Mouse (Mus musculus): ENCODE measurements around the gene Prdm1. TPM values are rescaled to one million over a fixed set of nuclear protein-coding genes. Genes with fewer than 3 reads are reported as not detected.

Gene Prdm1
- polyA plus RNA-seq, 1 experiment from 2014 or later, result 0.96 TPM

DNA sequence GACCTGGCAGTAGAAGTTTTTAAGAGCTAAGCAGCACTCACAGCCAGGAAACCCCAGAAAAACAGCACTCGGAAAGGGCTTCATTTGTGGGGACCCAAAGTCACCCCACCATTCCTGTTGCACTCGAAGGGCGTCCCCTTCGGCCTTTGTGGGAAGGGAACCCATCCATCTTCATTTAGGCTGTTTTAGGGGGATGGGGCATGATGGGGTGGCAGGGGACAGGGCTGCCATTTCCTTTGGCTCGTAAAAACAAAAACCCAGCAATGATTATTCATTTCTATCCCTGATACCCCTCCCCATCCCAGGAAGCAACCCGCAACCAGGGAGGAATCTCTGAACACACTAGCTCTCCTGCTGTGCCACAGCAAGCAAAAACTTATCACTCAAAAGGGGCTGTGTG, 49.0 kb downstream of the Prdm1 start:
- Histone ChIP-seq H3K4me2 (ENCODE audit: low read length) (no peak overlapping the region), H3K4me3 (replicated peaks; ENCODE audit: low read length) (no peak overlapping the region), H3K27ac (ENCODE audit: low read length) (no peak overlapping the region), H3K27me3 (replicated peaks; ENCODE audit: control insufficient read depth, insufficient read depth, low read length) (0 out of 2 replicates have a peak, but pooled peaks cover 2% of the 10 kb centered on the region), H3K9me3 (ENCODE audit: control insufficient read depth, low read length) (no peaks in the 10 kb centered on the region), H3K9ac (replicated peaks; ENCODE audit: low read depth, low read length) (no peak overlapping the region), H3K36me3 (ENCODE audit: control insufficient read depth, insufficient read depth) (no peaks in the 10 kb centered on the region), H3K4me1 (replicated peaks; ENCODE audit: control insufficient read depth, insufficient read depth, low read length) (peaks cover 2% of the 10 kb centered on the region)
- ATAC-seq, result no peak
- WGBS, result 65% methylated on average over 6 of the region's 6 CpGs

DNA sequence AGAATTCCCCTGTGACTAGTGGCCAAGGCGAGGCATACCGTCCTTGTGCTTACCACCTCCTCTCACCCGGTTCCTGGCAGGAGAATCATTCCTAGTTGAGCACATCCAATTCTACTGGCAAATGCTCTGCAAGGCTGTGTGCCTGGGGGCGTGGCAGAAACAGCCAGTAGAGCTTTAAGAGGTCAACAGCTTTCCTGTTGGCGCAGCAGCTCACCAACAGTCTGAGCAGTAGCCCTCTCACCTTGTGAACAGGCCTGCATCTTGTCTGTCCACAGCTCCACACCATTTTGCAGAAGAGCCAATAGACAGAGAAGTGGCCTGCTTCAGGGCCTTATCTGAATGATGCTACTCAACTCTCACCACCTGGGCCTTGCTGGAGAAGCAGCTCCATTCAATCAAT, 50.2 kb downstream of the Prdm1 start:
- whole genome bisulfite sequencing, result 78% methylated on average over 5 of the region's 5 CpGs
- Histone ChIP-seq H3K27me3 (replicated peaks; ENCODE audit: control insufficient read depth, insufficient read depth, low read length) (0 out of 2 replicates have a peak, but pooled peaks cover 2% of the 10 kb centered on the region), H3K36me3 (ENCODE audit: control insufficient read depth, insufficient read depth) (no peaks in the 10 kb centered on the region), H3K4me3 (replicated peaks; ENCODE audit: low read length) (no peak overlapping the region), H3K4me1 (replicated peaks; ENCODE audit: control insufficient read depth, insufficient read depth, low read length) (peaks cover 3% of the 10 kb centered on the region), H3K9me3 (ENCODE audit: control insufficient read depth, low read length) (no peaks in the 10 kb centered on the region), H3K4me2 (ENCODE audit: low read length) (no peak overlapping the region), H3K9ac (replicated peaks; ENCODE audit: low read depth, low read length) (no peak overlapping the region), H3K27ac (ENCODE audit: low read length) (no peak overlapping the region)
- ATAC-seq, result no peak

DNA sequence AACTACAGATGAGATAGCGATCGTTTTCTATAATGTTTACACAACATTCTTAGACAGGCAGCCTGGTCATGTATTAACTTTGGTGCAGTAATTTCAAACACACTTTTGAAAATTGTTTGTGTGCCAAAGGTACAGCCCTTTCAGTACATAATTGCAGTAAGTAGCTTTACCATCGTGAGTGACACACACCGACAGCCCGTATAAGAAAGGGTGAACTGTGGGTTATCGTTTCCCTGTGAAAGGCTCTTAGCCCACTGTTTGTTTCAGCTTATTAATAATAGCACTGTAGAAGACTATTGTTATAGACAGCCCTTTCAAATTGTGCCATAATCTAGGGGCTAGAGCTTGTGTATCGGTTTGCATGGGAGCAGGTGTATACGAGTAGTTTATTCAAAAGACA, 51.1 kb downstream of the Prdm1 start:
- Histone ChIP-seq H3K9me3 (ENCODE audit: control insufficient read depth, low read length) (no peaks in the 10 kb centered on the region), H3K4me1 (replicated peaks; ENCODE audit: control insufficient read depth, insufficient read depth, low read length) (peaks cover 3% of the 10 kb centered on the region), H3K27me3 (replicated peaks; ENCODE audit: control insufficient read depth, insufficient read depth, low read length) (0 out of 2 replicates have a peak, but pooled peaks cover 2% of the 10 kb centered on the region), H3K27ac (ENCODE audit: low read length) (no peak overlapping the region), H3K9ac (replicated peaks; ENCODE audit: low read depth, low read length) (no peak overlapping the region), H3K4me3 (replicated peaks; ENCODE audit: low read length) (no peak overlapping the region), H3K4me2 (ENCODE audit: low read length) (no peak overlapping the region), H3K36me3 (ENCODE audit: control insufficient read depth, insufficient read depth) (no peaks in the 10 kb centered on the region)
- ATAC-seq, result no peak
- WGBS, result 52% methylated on average over 8 of the region's 8 CpGs

DNA sequence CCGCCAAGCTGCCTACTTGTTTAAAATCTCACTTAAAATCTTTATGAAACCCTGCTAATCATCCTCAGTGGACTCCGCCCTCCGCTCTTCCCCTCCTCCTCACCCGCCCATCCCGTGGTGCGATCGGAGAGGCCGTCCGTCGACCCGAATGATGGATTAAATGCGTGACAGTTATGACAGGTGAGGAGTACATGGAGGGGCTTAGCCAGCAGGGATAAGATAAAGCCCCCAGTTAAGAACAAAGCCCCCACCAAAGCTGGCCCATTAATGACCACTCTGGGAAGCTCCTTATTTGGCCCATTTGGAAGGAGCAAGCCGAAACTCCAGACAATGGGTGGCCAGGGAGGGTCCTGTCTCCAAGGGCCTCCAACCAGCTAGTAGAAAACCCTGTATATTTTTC, 51.8 kb downstream of the Prdm1 start:
- Histone ChIP-seq H3K27me3 (replicated peaks; ENCODE audit: control insufficient read depth, insufficient read depth, low read length) (0 out of 2 replicates have a peak, but pooled peaks cover 2% of the 10 kb centered on the region), H3K9ac (replicated peaks; ENCODE audit: low read depth, low read length) (no peak overlapping the region), H3K9me3 (ENCODE audit: control insufficient read depth, low read length) (no peaks in the 10 kb centered on the region), H3K27ac (ENCODE audit: low read length) (no peak overlapping the region), H3K4me1 (replicated peaks; ENCODE audit: control insufficient read depth, insufficient read depth, low read length) (peaks cover 3% of the 10 kb centered on the region), H3K36me3 (ENCODE audit: control insufficient read depth, insufficient read depth) (no peaks in the 10 kb centered on the region), H3K4me2 (ENCODE audit: low read length) (no peak overlapping the region), H3K4me3 (replicated peaks; ENCODE audit: low read length) (no peak overlapping the region)
- ATAC-seq, result no peak
- 76% methylated on average over 13 of the region's 13 CpGs for WGBS

DNA sequence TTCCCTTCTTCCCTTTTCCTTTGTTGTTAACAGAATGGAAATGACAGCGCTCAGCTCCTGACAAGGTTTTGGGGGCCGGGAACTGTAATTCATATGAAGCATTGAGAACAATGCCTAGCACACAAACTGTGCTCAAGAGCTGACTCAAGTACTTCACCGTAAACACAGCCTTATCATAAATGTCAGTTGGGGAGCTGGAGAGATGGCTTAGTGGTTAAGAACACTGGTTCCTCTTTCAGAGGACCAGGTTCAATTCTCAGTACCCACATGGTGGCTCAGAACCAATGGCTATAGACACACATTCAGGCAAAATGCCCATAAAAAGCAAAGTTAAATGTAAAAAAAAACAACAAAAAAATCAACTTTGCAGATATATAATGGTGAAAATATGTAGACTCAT, 52.9 kb downstream of the Prdm1 start:
- H3K4me1 ChIP-seq (replicated peaks; ENCODE audit: control insufficient read depth, insufficient read depth, low read length), result peaks cover 3% of the 10 kb centered on the region

DNA sequence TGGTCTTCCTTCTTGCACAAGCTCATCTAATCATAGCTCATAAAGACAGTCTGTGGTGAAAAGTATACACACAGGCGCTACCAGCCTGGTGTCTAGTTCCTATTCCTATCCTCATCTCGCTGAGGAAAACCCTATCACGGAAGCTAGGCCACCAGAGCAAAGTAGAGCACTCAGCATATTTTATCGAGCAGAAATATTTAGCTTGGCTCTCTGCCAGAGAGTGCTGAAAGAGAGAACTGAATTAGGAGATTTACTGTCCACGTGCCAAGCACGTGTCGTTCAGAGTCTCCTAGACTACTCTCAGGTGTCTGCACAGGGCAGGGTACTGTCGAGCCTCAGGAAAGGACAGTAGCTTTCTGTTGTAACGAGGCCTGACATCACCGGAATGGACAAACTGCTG, 54.0 kb downstream of the Prdm1 start:
- Histone ChIP-seq H3K9me3 (ENCODE audit: control insufficient read depth, low read length) (no peaks in the 10 kb centered on the region), H3K4me2 (ENCODE audit: low read length) (no peak overlapping the region), H3K9ac (replicated peaks; ENCODE audit: low read depth, low read length) (no peak overlapping the region), H3K36me3 (ENCODE audit: control insufficient read depth, insufficient read depth) (no peaks in the 10 kb centered on the region), H3K4me3 (replicated peaks; ENCODE audit: low read length) (no peak overlapping the region), H3K27me3 (replicated peaks; ENCODE audit: control insufficient read depth, insufficient read depth, low read length) (0 out of 2 replicates have a peak, but pooled peaks cover 2% of the 10 kb centered on the region), H3K4me1 (replicated peaks; ENCODE audit: control insufficient read depth, insufficient read depth, low read length) (peaks cover 3% of the 10 kb centered on the region), H3K27ac (ENCODE audit: low read length) (no peak overlapping the region)
- 30% methylated on average over 10 of the region's 10 CpGs for WGBS
- ATAC-seq, result peak; percentile 54

More for the DNA sequence above, 52.9 kb downstream of the Prdm1 start:
- Histone ChIP-seq H3K9me3 (ENCODE audit: control insufficient read depth, low read length) (no peaks in the 10 kb centered on the region), H3K27me3 (replicated peaks; ENCODE audit: control insufficient read depth, insufficient read depth, low read length) (0 out of 2 replicates have a peak, but pooled peaks cover 2% of the 10 kb centered on the region), H3K4me3 (replicated peaks; ENCODE audit: low read length) (no peak overlapping the region), H3K9ac (replicated peaks; ENCODE audit: low read depth, low read length) (no peak overlapping the region), H3K27ac (ENCODE audit: low read length) (no peak overlapping the region), H3K36me3 (ENCODE audit: control insufficient read depth, insufficient read depth) (no peaks in the 10 kb centered on the region), H3K4me2 (ENCODE audit: low read length) (no peak overlapping the region)
- no peak for ATAC-seq
- 78% methylated on average over 3 of the region's 3 CpGs for WGBS

DNA sequence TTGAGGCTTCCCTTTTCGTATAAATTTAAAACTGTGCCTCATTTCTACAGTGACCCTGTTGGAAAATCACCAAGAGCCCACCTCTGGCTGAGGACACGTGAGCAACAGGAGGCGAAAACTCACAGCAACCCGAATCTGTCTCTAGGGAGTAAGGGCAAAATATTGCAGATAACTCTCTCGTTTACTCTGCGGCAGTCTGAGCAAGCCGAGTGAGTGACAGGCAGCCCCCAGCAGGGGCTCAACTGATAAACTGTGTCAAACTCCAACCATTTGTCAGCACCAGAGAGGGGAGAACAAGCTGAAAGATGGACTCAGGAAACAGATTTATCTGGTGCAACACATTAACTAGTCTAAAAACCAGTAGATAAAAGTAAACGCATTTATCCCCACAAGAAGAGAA, 62.7 kb downstream of the Prdm1 start:
- WGBS, result 24% methylated on average over 8 of the region's 8 CpGs
- Histone ChIP-seq H3K9me3 (ENCODE audit: control insufficient read depth, low read length) (no peaks in the 10 kb centered on the region), H3K27ac (ENCODE audit: low read length) (no peak overlapping the region), H3K4me3 (replicated peaks; ENCODE audit: low read length) (no peak overlapping the region), H3K9ac (replicated peaks; ENCODE audit: low read depth, low read length) (no peak overlapping the region), H3K4me1 (replicated peaks; ENCODE audit: control insufficient read depth, insufficient read depth, low read length) (no peaks in the 10 kb centered on the region), H3K27me3 (replicated peaks; ENCODE audit: control insufficient read depth, insufficient read depth, low read length) (peaks cover 33% of the 10 kb centered on the region), H3K36me3 (ENCODE audit: control insufficient read depth, insufficient read depth) (no peaks in the 10 kb centered on the region), H3K4me2 (ENCODE audit: low read length) (no peak overlapping the region)
- ATAC-seq, result no peak

DNA sequence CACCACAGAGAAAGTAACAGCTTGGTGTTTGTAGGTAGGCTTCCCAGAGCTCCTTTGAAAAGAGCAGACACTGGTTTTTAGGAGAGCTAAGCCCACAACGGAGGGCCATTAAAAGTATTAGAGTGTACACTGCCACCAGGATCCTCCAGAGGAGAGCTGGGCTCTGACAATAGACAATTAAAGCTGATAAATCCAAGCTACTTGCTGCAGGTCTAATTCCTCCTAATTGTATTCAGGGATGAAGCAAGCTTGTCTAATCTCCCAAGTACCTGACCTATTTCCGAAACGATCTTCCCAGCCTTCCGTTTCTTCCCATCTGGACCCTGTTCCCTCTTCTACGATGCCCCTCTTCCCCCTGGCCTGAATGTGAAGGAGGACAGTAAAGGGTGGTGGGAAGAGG, 63.7 kb downstream of the Prdm1 start:
- ATAC-seq, result no peak
- Histone ChIP-seq H3K4me2 (ENCODE audit: low read length) (no peak overlapping the region), H3K4me1 (replicated peaks; ENCODE audit: control insufficient read depth, insufficient read depth, low read length) (peaks cover under 1% of the 10 kb centered on the region), H3K9me3 (ENCODE audit: control insufficient read depth, low read length) (no peaks in the 10 kb centered on the region), H3K27me3 (replicated peaks; ENCODE audit: control insufficient read depth, insufficient read depth, low read length) (peaks cover 33% of the 10 kb centered on the region), H3K4me3 (replicated peaks; ENCODE audit: low read length) (no peak overlapping the region), H3K27ac (ENCODE audit: low read length) (no peak overlapping the region), H3K36me3 (ENCODE audit: control insufficient read depth, insufficient read depth) (no peaks in the 10 kb centered on the region), H3K9ac (replicated peaks; ENCODE audit: low read depth, low read length) (no peak overlapping the region)
- 30% methylated on average over 5 of the region's 5 CpGs for WGBS

DNA sequence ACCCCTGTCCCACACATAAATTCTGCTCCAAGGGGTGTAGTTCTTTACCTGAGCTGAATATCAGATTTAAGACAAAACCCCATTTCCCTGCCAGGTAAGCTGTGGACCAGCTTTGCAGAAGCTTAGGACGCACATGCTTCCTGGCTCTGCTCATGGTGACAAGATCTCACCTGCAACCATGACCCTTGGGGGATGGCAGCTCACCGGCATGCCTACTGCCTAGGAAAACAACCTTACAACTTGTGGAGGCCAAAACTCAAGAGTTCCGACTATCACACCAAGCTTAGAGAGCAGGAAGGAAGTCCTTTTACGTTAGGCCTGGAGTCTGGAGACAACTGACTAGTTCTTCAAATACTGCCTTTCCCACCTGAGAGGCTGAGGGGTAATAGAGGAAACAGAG, 64.4 kb downstream of the Prdm1 start:
- Histone ChIP-seq H3K4me3 (replicated peaks; ENCODE audit: low read length) (no peak overlapping the region), H3K27ac (ENCODE audit: low read length) (no peak overlapping the region), H3K4me1 (replicated peaks; ENCODE audit: control insufficient read depth, insufficient read depth, low read length) (peaks cover 8% of the 10 kb centered on the region), H3K36me3 (ENCODE audit: control insufficient read depth, insufficient read depth) (no peaks in the 10 kb centered on the region), H3K9ac (replicated peaks; ENCODE audit: low read depth, low read length) (no peak overlapping the region), H3K27me3 (replicated peaks; ENCODE audit: control insufficient read depth, insufficient read depth, low read length) (peaks cover 33% of the 10 kb centered on the region), H3K9me3 (ENCODE audit: control insufficient read depth, low read length) (no peaks in the 10 kb centered on the region), H3K4me2 (ENCODE audit: low read length) (no peak overlapping the region)
- ATAC-seq, result no peak
- 87% methylated on average over 4 of the region's 4 CpGs for WGBS

DNA sequence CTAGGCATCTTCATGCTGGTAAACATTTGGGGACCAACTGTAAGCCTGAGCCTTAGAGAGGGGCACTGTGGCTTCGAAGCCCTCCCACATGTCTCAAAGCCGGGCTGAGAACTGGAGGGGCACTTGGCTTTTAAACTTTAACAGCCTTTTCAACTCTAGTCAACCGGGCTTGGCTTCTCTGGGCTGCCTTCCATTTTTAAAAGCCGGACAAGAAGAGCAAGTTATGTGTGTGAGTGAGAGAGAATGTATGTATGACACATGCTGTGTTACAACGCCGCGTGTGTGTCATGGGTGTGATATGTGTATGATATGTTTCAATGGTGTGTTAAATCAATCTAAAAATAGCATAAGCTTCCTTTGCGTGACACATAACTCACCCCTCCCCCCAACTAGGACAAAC, 66.0 kb downstream of the Prdm1 start:
- H3K9ac ChIP-seq (replicated peaks; ENCODE audit: low read depth, low read length), result no peak overlapping the region
- no peaks in the 10 kb centered on the region for H3K9me3 ChIP-seq (ENCODE audit: control insufficient read depth, low read length)
- no peak overlapping the region for H3K4me2 ChIP-seq (ENCODE audit: low read length)
- H3K27me3 ChIP-seq (replicated peaks; ENCODE audit: control insufficient read depth, insufficient read depth, low read length), result peaks cover 26% of the 10 kb centered on the region
- H3K4me1 ChIP-seq (replicated peaks; ENCODE audit: control insufficient read depth, insufficient read depth, low read length), result peaks cover 19% of the 10 kb centered on the region
- no peak overlapping the region for H3K27ac ChIP-seq (ENCODE audit: low read length)
- no peak for ATAC-seq
- H3K36me3 ChIP-seq (ENCODE audit: control insufficient read depth, insufficient read depth), result no peaks in the 10 kb centered on the region
- H3K4me3 ChIP-seq (replicated peaks; ENCODE audit: low read length), result no peak overlapping the region
- 95% methylated on average over 8 of the region's 8 CpGs for WGBS

Data from forebrain, embryonic 16.5 days (tissue).